Mouse (Mus musculus): ENCODE measurements around the gene Kat8.
A peak's percentile ranks its signal among the peaks of the same experiment; 100 is the strongest.
"Not testable (repeated sequence)": the region's sequence is repeated elsewhere in the genome, so short reads cannot be mapped to it uniquely, and the experiment has no call there.

Kat8 gene

DNA sequence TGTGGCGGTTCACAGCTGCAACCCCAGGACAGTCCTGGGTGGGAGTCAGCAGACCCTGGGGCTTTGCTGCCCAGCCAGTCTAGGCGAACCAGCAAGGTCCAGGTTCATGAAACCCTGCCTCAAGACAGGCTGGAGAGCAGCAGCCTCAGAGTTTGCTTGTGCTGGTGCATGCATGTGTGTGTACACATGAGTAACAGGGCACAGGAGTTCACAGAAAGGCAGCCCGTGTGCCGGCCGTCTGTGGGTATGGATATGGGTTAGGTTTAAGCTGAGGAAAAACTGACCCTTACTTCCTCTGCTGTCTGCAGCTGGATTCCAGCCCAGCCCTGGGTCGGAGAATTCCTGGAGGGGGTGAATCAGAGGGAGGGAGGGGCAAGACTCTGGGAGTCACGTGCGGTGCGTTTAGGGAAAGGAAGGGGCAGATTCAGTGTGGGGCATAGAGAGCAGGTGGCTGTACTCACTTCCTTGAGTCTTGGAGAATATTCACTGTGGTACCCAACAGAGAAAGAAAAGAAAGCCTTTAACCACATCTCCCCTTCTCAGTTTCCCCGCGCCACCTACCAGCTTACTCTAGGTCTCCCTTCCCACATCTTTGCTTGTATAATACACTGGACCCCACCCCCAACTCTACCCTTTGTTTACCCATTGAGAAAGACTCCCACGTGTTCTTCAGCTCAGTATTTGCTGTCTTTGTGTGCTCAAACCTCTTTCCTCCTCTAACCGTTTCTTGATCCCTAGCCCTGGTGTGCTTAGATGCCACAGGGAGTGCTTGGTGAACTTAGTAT lies 19.2 kb downstream of the Kat8 start:
- DNase-seq (ENCODE audit: low spot score in 2 of 2): no peak

DNA sequence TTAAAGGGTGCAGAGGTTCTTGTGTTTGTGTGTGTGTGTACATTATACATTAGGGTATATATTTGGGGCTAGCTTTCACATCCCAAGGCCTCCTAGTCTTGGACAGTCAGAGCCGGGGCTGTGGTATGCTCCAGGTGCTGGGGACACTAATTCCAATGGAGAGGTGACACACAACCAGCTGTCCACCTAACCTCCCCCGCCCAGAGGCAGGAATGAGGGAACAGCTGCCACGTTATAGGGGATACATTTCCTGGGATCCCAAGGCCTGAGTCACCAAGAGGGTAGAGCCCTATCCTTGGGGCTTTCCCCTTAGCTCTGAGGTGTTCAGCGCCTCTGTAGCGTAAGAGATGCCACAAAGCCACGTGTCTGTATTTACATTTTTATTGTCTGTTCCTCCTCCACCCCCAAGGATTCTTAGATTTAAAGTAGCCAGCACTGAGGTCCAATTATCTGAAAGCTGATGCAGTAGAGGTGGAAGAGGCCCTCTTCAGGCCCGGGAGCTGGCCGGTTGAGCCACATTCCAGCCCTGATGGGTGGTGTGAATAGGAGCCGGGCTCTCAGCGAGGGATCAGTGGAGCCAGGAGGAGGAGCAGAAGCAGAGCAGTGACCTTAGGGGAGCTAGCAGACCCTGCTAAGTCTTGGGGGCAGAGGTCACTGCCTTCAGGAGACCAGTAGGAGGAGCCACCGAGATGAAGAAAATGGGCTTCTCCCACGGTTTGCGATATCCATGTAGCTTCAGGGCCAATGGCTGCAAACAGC lies 20.1 kb downstream of the Kat8 start:
- DNase-seq (ENCODE audit: low spot score in 2 of 2): no peak

DNA sequence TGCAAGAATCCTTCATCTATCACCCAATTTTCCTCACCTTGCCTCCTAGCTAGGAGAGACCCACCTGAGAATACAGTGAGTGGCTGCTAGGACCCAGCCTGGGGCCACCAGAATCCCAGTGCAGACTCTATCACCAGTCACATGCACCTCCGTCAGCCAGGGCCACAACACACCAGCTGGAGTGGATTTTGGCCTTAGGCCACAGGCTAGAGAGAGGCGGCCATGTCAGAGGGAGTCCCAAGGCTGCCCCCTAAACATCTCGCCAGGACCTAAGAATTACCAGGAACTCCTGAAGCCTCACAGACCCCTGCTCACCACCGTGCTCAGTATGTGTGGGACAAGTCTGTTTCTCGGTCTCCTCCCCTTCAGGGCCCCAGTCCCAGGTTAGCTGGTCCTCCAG lies 21.8 kb downstream of the Kat8 start:
- DNase-seq (ENCODE audit: low spot score in 2 of 2): no peak

DNA sequence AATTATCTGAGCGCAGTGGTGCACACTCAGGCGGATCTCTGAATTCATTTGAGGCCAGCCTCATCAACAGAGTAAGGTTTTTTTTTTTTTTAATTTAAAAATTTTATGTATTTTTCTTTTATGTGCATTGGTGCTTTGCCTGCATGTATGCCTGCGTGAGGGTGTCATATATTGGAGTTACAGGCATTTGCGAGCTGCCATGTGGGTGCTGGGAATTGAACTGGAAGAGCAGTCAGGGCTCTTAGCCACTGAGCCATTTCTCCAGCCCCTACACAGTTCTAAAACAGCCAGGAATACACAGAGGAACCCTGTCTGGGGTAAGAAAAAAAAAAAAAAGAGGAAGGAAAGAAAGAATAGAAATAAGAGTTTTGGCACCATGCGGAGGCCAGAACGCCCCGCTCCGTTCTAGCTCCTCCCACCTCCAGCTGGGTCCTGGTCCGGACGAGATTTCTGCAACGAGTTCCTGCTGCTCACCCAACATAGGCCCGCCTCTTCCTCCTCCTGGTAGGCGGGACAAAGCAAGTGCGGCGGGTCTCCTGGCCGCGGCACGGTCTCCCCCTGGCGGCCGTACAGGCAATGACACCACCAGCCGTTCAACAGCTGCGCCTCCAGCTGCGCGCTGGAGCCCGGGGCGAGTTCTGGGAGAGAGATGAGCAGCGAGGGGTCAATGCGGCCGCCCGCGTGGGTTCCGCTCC lies 22.9 kb downstream of the Kat8 start:
- peak; percentile 96 to 97 for DNase-seq (ENCODE audit: low spot score in 2 of 2)

DNA sequence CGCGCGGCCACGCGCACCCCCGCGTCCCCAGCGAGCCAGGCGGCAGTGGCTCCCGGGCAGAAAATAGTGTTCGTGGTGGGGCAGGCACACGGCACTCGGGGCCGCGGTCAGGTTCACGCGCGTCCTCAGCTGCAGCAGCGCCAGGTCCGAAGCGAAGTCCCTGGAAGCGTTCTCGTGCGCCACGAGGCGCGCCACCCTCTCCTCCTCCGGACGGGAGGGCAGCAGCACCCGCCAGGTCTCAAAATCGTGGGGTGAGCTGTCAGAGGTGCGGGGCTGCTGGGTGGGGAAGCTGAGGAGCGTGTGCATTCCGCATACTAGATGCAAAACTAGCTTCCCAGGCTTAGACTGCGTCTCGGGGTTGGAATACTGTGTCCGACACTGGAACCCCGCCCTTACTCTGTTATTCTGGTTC lies 23.4 kb downstream of the Kat8 start:
- DNase-seq (ENCODE audit: low spot score in 2 of 2): no peak

DNA sequence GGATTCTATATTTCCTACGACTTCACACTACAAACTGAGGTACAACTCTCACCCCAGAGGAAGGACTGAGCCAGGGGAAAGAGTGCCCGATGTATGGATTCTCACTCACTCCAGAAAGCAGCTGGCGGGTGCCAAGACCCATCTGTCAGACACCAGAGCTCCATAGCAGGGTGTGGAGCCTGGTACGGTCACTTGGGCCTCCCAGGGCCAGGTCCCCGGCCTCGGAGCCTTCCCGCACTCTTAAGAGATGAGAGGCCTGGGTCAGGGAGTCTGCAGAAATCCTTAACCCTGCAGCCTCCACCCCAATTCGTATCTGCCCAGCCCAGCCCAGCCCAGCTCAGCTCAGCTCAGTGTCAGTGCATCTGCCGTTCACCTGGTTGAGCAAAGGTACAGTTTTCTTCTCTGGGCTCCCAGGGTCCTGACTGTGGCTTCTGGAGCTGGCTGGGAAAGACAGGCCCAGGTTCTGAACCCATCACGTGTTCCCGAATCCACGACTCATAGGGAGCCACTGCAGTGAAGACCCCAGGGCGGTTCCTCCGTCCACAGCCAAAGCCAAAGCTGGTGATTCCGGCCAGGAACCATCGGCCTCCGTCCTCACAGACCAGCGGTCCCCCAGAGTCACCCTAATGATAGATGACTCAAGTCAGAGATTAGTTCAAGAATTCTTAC lies 24.0 kb downstream of the Kat8 start:
- DNase-seq (ENCODE audit: low spot score in 2 of 2): no peak

DNA sequence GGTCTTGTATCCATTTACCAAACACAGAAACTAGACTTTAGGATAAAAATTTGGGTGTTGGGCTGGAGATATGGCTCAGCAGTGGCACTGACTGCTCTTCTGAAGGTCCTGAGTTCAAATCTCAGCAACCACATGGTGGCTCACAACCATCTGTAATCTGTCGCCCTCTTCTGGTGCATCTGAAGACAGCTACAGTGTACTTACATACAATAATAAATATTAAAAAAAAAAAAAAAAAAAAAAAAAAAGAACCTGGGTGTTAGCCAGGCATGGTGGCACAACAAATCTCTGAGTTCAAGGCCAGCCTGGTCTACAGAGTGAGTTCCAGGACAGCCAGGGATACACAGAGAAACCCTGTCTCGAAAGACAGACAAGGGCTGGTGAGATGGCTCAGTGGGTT lies 29.8 kb downstream of the Kat8 start:
- DNase-seq (ENCODE audit: low spot score in 2 of 2): not testable (repeated sequence)

DNA sequence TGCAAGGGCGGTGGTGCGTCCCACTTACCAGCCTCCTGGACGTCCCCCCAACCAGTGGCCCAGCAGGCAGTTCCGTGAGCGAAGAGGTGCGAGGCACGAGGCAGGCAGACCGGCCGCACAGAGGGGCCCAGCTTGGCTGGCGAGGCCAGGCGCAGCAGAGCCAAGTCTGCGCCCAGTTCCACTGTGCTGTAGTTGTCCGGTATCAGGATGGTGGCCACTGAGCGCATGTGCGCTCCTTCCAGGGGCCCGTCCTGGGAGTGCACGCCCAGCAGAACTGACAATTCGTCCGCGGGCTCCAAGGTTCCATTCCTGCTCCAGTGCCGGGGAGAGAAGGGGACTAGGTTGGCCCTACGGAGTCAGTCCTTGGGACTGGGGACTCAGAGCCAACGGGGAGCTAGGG lies 32.3 kb downstream of the Kat8 start:
- peak in 1 of 2 experiments; percentile 24 for DNase-seq (ENCODE audit: low spot score in 2 of 2)

DNA sequence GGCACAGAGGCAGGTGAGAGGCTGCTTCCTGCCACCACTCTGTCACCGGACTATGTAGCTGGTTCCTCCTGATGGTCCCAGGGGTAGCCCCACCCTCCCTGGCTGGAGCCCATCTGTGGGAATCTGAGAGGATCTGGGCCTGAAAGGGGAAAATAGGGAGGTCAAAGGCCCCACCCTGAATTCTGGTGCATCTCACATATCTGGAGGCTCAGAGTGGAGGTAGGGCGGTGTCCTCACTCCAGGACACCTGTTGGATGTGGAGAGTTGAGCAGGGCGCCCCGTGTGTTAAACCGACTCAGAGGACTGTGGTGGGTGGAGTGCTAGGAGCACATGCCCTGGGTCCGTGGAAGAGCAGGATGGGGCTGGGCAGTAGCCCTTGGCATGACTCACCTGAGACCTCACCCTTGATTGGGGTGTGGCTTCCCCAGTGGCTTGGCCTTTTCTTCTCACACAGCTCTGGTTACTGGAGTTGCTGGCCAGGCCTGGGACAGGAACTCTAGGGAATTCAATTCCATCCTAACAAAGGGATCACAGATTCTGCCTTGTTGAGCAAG lies 34.2 kb downstream of the Kat8 start, which contains the start of gene Prss36:
Gene Prss36, minus strand, starts transcription at position 256 of the 554 bp plus-strand sequence.
- no peak for DNase-seq (ENCODE audit: low spot score in 2 of 2)

DNA sequence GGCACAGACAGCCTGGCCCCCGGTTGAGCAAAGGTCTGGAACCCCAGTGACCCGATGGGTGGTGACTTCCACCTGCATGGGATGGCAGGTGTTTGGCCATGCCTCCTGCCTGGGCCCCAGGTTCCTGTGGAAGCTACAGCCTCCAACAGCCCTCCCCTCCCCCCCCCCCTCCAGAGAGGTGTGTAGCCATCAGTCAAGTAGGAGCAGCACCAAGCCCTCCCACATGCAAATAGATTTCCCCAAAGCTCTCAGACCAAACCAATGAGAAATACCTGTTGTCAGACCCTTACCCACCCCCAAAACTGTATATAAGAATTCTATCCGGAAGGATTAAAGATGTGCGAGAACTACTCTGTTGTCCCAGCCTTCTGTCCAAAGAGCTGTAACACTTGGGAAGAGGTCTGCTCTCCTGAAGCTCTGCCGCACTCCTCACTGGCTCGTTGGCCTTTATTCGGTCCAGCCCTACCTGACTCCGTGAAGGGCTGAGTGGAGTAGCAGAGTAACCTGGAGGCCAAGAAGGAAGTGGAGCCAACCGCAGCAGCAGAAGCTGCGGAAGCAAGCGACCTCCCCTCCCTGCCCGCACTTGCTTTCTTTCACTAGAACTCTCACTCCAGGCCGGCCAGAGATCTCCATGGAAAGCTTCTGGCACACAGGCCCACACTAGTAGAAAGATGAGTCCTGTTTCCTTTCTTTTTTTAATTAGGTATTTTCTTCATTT lies 40.7 kb downstream of the Kat8 start:
- DNase-seq (ENCODE audit: low spot score in 2 of 2): no peak

DNA sequence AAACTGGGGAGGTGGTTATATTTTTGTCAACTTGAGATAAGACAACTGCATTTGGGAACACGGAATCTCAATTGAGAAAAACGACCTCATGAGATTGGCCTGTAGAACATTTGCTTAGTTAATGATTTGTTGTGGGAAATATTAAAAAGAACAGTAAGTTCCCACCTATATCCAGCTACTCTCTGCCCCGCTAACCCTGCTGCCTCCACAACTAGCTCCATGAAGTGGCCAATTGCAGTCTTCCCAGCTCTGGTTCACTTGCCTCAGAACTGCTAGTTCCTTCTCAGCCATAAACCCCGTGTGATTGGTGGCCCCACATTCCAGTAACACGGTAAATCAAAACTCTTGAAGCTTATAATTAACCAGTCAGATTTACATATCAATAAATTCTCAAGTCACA lies 47.0 kb downstream of the Kat8 start:
- DNase-seq (ENCODE audit: low spot score in 2 of 2): no peak

DNA sequence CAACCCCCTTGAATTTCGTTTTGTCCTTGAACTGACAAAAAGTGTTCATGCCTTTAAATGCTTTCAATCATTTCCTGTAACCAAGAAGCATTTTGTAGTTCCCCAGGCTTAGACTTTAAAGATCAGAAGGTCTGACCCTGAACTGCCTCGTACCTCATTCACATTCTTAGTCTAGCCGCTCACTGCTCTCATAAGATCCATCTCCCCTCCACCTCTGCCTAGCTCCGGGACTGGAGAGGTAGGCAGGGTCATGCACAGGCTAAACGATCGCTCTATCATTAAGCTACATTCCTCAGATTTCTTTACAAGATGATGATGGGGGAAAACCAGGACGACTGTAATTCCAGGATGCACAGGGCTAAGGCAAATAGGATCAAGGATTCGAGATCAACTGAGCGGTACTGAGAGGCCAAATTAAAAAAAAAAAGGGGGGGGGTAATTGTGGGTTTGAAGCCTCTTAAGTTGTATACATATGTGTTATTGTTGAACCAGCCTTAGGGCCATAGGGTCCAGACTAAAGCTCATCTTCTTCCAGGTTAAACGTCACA lies 54.1 kb downstream of the Kat8 start:
- DNase-seq (ENCODE audit: low spot score in 2 of 2): no peak

DNA sequence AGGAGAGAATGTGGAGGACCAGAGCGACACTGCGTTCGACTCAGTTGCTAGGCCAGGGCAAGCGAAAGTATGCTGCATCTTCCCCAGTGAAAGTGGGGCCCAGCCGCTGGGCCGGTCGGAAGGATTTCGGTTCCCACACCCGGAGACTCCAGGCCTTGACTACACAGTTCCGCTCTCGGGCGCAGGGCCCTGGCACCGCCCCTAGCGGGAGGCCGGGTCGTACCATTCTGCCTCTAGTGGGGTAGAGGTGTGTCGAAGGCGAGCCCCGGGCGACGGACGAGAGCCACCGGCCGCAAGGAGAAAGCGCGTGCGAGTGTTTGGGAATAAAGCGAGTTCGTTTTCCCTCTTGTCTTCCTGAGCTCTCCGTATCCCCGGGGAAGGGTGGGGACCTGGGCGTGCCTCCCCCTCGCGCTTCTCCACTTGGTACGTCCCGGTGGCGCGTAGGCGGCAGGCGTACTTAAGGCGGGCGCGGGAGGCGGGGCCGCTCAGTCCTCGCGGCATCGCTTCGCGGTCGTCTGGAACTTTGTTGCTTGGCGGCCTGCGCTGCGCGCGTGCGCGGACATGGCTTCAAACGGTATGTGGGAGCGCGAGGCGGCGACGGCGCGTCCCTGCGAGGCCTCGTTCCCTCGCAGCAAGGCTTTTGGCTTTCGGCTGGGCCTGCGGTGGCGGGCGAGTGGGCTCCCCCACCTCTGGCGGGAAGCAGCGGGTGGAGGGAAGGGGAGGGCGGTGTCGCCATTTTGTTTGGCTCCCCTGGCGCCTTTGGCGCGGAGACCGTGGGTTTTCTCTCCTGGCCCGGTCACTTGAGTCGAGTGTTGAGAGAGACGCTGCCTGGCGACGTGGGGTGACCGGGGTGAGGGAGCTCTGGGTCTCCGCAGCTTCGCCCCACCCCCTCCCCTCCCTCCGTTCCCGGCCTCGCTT lies 54.9 kb downstream of the Kat8 start, which contains the start of gene Fus:
Gene Fus, plus strand, starts transcription at position 454 of the 918 bp plus-strand sequence.
- peak; percentile 95 to 96 for DNase-seq (ENCODE audit: low spot score in 2 of 2)

DNA sequence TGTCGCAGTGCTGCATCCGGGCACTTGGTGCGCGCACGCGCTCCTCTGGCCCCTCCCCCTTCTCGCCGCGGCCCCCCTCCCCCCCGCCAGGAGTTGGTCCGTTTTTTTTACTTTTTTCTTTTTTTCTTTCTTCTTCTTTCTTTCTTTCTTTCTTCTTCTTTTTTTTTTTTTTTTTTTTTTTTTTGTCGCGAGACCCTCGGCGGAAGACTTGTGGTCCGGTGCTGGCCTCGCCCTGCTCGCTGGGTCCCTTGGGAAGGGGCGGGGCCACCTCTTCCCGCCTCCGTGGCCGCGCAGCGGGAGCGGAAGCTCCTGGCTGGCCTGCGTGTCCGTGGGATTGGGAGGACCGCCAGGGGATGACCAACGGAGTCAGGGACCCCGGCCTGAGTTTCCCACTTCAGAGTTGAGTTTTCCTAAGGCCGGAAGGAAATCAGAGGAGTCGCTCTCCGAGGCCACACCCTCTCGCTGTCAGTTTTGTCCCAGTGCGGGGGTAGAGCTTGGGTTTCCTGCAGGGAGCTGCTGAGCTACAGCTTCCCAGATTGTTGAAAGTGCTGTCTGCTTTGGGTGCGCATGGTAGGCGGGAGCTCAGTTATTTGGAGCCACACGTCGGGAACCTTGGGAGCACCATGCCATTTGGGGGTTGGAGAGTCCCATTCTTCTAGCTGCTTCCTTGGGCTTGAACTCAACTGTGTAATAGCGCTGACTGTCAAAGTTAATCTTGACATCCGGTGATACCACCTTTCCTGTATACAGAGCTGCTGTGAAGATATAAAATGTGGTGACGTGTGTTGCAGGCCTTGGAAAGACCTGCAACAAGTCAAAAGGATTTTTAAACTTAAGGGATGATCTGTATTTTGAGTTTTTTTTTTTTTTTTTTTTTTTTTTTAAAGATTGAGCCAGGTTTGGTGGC lies 55.9 kb downstream of the Kat8 start:
- DNase-seq (ENCODE audit: low spot score in 2 of 2): peak; percentile 81 to 84

DNA sequence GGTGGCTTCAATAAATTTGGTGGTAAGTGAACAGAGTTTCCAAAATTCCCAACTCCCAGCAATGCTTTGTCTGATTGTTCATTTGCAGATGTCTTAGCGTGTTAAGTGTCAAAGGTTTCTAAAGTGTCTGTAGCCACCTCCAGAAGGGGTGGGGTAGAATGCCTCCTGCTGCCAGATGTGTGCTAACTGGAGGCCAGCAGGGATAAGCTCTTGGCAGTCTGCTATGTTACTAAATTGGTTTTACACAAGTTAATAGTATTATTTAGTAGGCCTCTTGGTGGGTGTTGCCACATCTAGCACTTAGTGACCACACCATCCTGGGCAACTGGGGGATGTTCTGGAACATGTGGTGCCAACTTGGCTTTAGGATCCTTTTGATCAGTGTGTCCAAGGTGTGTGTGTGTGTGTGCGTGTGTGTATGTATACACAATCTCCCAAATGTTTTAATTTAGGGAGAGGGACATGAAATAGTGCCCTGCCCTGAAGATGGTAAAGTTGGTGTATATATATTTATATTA lies 62.2 kb downstream of the Kat8 start:
- DNase-seq (ENCODE audit: low spot score in 2 of 2): peak; percentile 36 to 47

All from heart, adult 9 months (tissue).